Mouse (Mus musculus): ENCODE data around the gene Rasgrf2. TPM values are rescaled to one million over a fixed set of nuclear protein-coding genes. Genes with fewer than 3 reads are reported as not detected.

The Rasgrf2 gene
- polyA plus RNA-seq, 1 experiment from 2014 or later: 0.39 TPM

GRCm38 (mm10) chr13:91976971-91977370, 154.5 kb downstream of the Rasgrf2 start:
- Histone ChIP-seq H3K27me3 (ENCODE audit: insufficient read depth, poor library complexity, severe bottlenecking) (no peaks in the 10 kb centered on the region), H3K4me1 (peaks cover 17% of the 10 kb centered on the region; the same call in 1 of the 2 replicates), H3K4me3 (no peak overlapping the region), H3K9me3 (no peaks in the 10 kb centered on the region), H3K27ac (no peak overlapping the region), H3K36me3 (no peaks in the 10 kb centered on the region)
- 27% methylated on average over 1 of the region's 1 CpGs for WGBS
- DNase-seq (ENCODE audit: low spot score): no peak

GRCm38 (mm10) chr13:91976541-91976940, 154.9 kb downstream of the Rasgrf2 start:
- Histone ChIP-seq H3K36me3 (no peaks in the 10 kb centered on the region), H3K9me3 (no peaks in the 10 kb centered on the region), H3K4me1 (peaks cover 15% of the 10 kb centered on the region; the same call in 1 of the 2 replicates), H3K27me3 (ENCODE audit: insufficient read depth, poor library complexity, severe bottlenecking) (no peaks in the 10 kb centered on the region), H3K27ac (no peak overlapping the region), H3K4me3 (no peak overlapping the region)
- WGBS: 67% methylated on average over 2 of the region's 2 CpGs
- no peak for DNase-seq (ENCODE audit: low spot score)

- Histone ChIP-seq H3K27me3 (ENCODE audit: insufficient read depth, poor library complexity, severe bottlenecking) (no peaks in the 10 kb centered on the region), H3K4me1 (peaks cover 18% of the 10 kb centered on the region; the same call in 1 of the 2 replicates), H3K9me3 (no peaks in the 10 kb centered on the region), H3K4me3 (no peak overlapping the region), H3K36me3 (no peaks in the 10 kb centered on the region), H3K27ac (no peak overlapping the region)
- 86% methylated on average over 1 of the region's 1 CpGs for WGBS
- DNase-seq (ENCODE audit: low spot score): no peak
These were observed 157.3 kb downstream of the Rasgrf2 start for GRCm38 (mm10) chr13:91974154-91974553.

- no peaks in the 10 kb centered on the region for H3K9me3 ChIP-seq
- DNase-seq (ENCODE audit: low spot score): no peak
- 0 out of 2 replicates have a peak, but pooled peaks cover 3% of the 10 kb centered on the region for H3K4me1 ChIP-seq
- no peaks in the 10 kb centered on the region for H3K27me3 ChIP-seq (ENCODE audit: insufficient read depth, poor library complexity, severe bottlenecking)
- H3K4me3 ChIP-seq: no peak overlapping the region
- H3K27ac ChIP-seq: no peak overlapping the region
- H3K36me3 ChIP-seq: no peaks in the 10 kb centered on the region
- 85% methylated on average over 3 of the region's 3 CpGs for WGBS
These were observed 160.2 kb downstream of the Rasgrf2 start for GRCm38 (mm10) chr13:91971246-91971645.

- Histone ChIP-seq H3K4me1 (no peaks in the 10 kb centered on the region), H3K36me3 (no peaks in the 10 kb centered on the region), H3K27ac (no peak overlapping the region), H3K9me3 (no peaks in the 10 kb centered on the region), H3K4me3 (no peak overlapping the region), H3K27me3 (ENCODE audit: insufficient read depth, poor library complexity, severe bottlenecking) (no peaks in the 10 kb centered on the region)
- no peak for DNase-seq (ENCODE audit: low spot score)
These were observed 175.0 kb downstream of the Rasgrf2 start for GRCm38 (mm10) chr13:91956474-91956873.

GRCm38 (mm10) chr13:91955646-91956045, 175.8 kb downstream of the Rasgrf2 start:
- DNase-seq (ENCODE audit: low spot score): no peak
- Histone ChIP-seq H3K27ac (no peak overlapping the region), H3K9me3 (no peaks in the 10 kb centered on the region), H3K36me3 (no peaks in the 10 kb centered on the region), H3K4me3 (no peak overlapping the region), H3K4me1 (no peaks in the 10 kb centered on the region), H3K27me3 (ENCODE audit: insufficient read depth, poor library complexity, severe bottlenecking) (no peaks in the 10 kb centered on the region)
- WGBS: 95% methylated on average over 2 of the region's 2 CpGs

- H3K4me1 ChIP-seq: no peaks in the 10 kb centered on the region
- no peak overlapping the region for H3K4me3 ChIP-seq
- no peak for DNase-seq (ENCODE audit: low spot score)
- WGBS: 95% methylated on average over 1 of the region's 1 CpGs
- no peak overlapping the region for H3K27ac ChIP-seq
- no peaks in the 10 kb centered on the region for H3K27me3 ChIP-seq (ENCODE audit: insufficient read depth, poor library complexity, severe bottlenecking)
- H3K36me3 ChIP-seq: no peaks in the 10 kb centered on the region
- H3K9me3 ChIP-seq: no peaks in the 10 kb centered on the region
These were observed 176.3 kb downstream of the Rasgrf2 start for GRCm38 (mm10) chr13:91955175-91955574.

GRCm38 (mm10) chr13:91940113-91940512, 191.3 kb downstream of the Rasgrf2 start:
- no peaks in the 10 kb centered on the region for H3K36me3 ChIP-seq
- no peaks in the 10 kb centered on the region for H3K27me3 ChIP-seq (ENCODE audit: insufficient read depth, poor library complexity, severe bottlenecking)
- H3K4me3 ChIP-seq: no peak overlapping the region
- no peaks in the 10 kb centered on the region for H3K9me3 ChIP-seq
- 91% methylated on average over 9 of the region's 9 CpGs for WGBS
- DNase-seq (ENCODE audit: low spot score): no peak
- no peaks in the 10 kb centered on the region for H3K4me1 ChIP-seq
- H3K27ac ChIP-seq: no peak overlapping the region

- H3K27me3 ChIP-seq (ENCODE audit: insufficient read depth, poor library complexity, severe bottlenecking): no peaks in the 10 kb centered on the region
- H3K9me3 ChIP-seq: no peaks in the 10 kb centered on the region
- H3K4me1 ChIP-seq: no peaks in the 10 kb centered on the region
- no peak overlapping the region for H3K27ac ChIP-seq
- no peaks in the 10 kb centered on the region for H3K36me3 ChIP-seq
- DNase-seq (ENCODE audit: low spot score): no peak
- WGBS: 64% methylated on average over 1 of the region's 1 CpGs
- no peak overlapping the region for H3K4me3 ChIP-seq
These were observed 192.6 kb downstream of the Rasgrf2 start for GRCm38 (mm10) chr13:91938826-91939225.

- no peaks in the 10 kb centered on the region for H3K36me3 ChIP-seq
- no peak for DNase-seq (ENCODE audit: low spot score)
- H3K4me1 ChIP-seq: no peaks in the 10 kb centered on the region
- no peak overlapping the region for H3K4me3 ChIP-seq
- no peaks in the 10 kb centered on the region for H3K9me3 ChIP-seq
- no peaks in the 10 kb centered on the region for H3K27me3 ChIP-seq (ENCODE audit: insufficient read depth, poor library complexity, severe bottlenecking)
- 86% methylated on average over 2 of the region's 2 CpGs for WGBS
- no peak overlapping the region for H3K27ac ChIP-seq
These were observed 194.2 kb downstream of the Rasgrf2 start for GRCm38 (mm10) chr13:91937232-91937631.

- Histone ChIP-seq H3K4me1 (peaks cover 10% of the 10 kb centered on the region), H3K27me3 (ENCODE audit: insufficient read depth, poor library complexity, severe bottlenecking) (no peaks in the 10 kb centered on the region), H3K4me3 (no peak overlapping the region), H3K9me3 (no peaks in the 10 kb centered on the region), H3K36me3 (no peaks in the 10 kb centered on the region), H3K27ac (no peak overlapping the region)
- WGBS: 83% methylated on average over 1 of the region's 1 CpGs
- no peak for DNase-seq (ENCODE audit: low spot score)
These were observed 199.3 kb downstream of the Rasgrf2 start for GRCm38 (mm10) chr13:91932122-91932521.

- Histone ChIP-seq H3K36me3 (no peaks in the 10 kb centered on the region), H3K27me3 (ENCODE audit: insufficient read depth, poor library complexity, severe bottlenecking) (no peaks in the 10 kb centered on the region), H3K4me1 (peaks cover 10% of the 10 kb centered on the region), H3K4me3 (no peak overlapping the region), H3K9me3 (no peaks in the 10 kb centered on the region), H3K27ac (no peak overlapping the region)
- WGBS: 60% methylated on average over 7 of the region's 7 CpGs
- no peak for DNase-seq (ENCODE audit: low spot score)
These were observed 201.3 kb downstream of the Rasgrf2 start for GRCm38 (mm10) chr13:91929943-91930726.

- WGBS: 67% methylated on average over 4 of the region's 4 CpGs
- no peaks in the 10 kb centered on the region for H3K9me3 ChIP-seq
- no peak overlapping the region for H3K4me3 ChIP-seq
- H3K36me3 ChIP-seq: no peaks in the 10 kb centered on the region
- H3K27ac ChIP-seq: no peak overlapping the region
- H3K27me3 ChIP-seq (ENCODE audit: insufficient read depth, poor library complexity, severe bottlenecking): no peaks in the 10 kb centered on the region
- peaks cover 10% of the 10 kb centered on the region for H3K4me1 ChIP-seq
- DNase-seq (ENCODE audit: low spot score): no peak
These were observed 202.7 kb downstream of the Rasgrf2 start for GRCm38 (mm10) chr13:91928605-91929389.
